Mouse (Mus musculus) stomach, embryonic 14.5 days (tissue): ENCODE measurements around the gene Trpm3. TPM values are rescaled to one million over a fixed set of nuclear protein-coding genes. Genes with fewer than 3 reads are reported as not detected.

Experiments
- ATAC-seq: fragments of 200-750 bp; cut with Nextera tagmentation; 2 replicates; pipeline ENCODE4 v1.8.0; 2017; ENCODE audit warnings: low read depth, moderate TSS enrichment; ENCODE audit not compliant: insufficient number of reproducible peaks, insufficient read depth, low FRiP score
- H3K27ac ChIP-seq: fragments of 300-500 bp; sonication (generic); 2 replicates; pipeline ENCODE4 v1.5.1; 2014; ENCODE audit warnings: mild to moderate bottlenecking, low read length, moderate library complexity, mixed read lengths
- H3K27me3 ChIP-seq: fragments of 300-500 bp; sonication (generic); 2 replicates; pipeline ENCODE4 v1.6.1; 2014; ENCODE audit warnings: low read length, control low read depth, mixed read lengths; ENCODE audit not compliant: control insufficient read depth, insufficient read depth
- H3K36me3 ChIP-seq: fragments of 300-500 bp; sonication (generic); 2 replicates; pipeline ENCODE4 v1.6.1; 2014; ENCODE audit warnings: mild to moderate bottlenecking, control low read depth, low read length, moderate library complexity, mixed read lengths; ENCODE audit not compliant: control insufficient read depth, insufficient read depth
- H3K4me1 ChIP-seq: fragments of 300-500 bp; sonication (generic); 2 replicates; pipeline ENCODE4 v1.6.1; 2014; ENCODE audit warnings: low read length, control low read depth, mixed read lengths; ENCODE audit not compliant: control insufficient read depth, insufficient read depth
- H3K4me2 ChIP-seq: fragments of 300-500 bp; sonication (generic); replicated peaks from 2 replicates; pipeline ENCODE4 v1.6.1; 2014; ENCODE audit warnings: low read depth, low read length, control low read depth
- H3K4me3 ChIP-seq: fragments of 300-500 bp; sonication (generic); 2 replicates; pipeline ENCODE4 v1.5.1; 2014; ENCODE audit warnings: low read depth, low read length, control low read depth
- H3K9ac ChIP-seq: fragments of 300-500 bp; sonication (generic); replicated peaks from 2 replicates; pipeline ENCODE4 v1.6.1; 2014; ENCODE audit warnings: low read depth, mild to moderate bottlenecking, control low read depth, low read length, moderate library complexity, mixed read lengths
- H3K9me3 ChIP-seq: fragments of 300-500 bp; sonication (generic); 2 replicates; pipeline ENCODE4 v1.6.1; 2016; ENCODE audit warnings: low read depth, low read length, control low read depth; ENCODE audit not compliant: control insufficient read depth
- WGBS: fragments of 180-500 bp; shearing (Covaris S2); extraction: QIAGEN DNeasy Blood & Tissue Kit; methylation state at CpG from one replicate; pipeline ENCODE4 v1.1.7; 2014; 5-methylcytosine and 5-hydroxymethylcytosine counted together
- polyA plus RNA-seq: library from polyadenylated mRNA; unstranded; fragments of >200 nt; fragmentation: Nextera tagmentation; extraction: Ambion mirVana; gene quantifications from 2 replicates; pipeline ENCODE4 v1.2.1, GENCODE M21; 2014

The Trpm3 gene
- polyA plus RNA-seq, 1 experiment from 2014 or later, result 0.97 TPM

GRCm38 (mm10) chr19:22692956-22693355, 554.1 kb downstream of the Trpm3 start:
- ATAC-seq, result no peak
- Histone ChIP-seq H3K9me3 (no peaks in the 10 kb centered on the region), H3K36me3 (no peaks in the 10 kb centered on the region), H3K4me3 (no peak overlapping the region), H3K4me1 (no peaks in the 10 kb centered on the region), H3K27ac (no peak overlapping the region), H3K4me2 (no peak overlapping the region), H3K27me3 (no peaks in the 10 kb centered on the region), H3K9ac (no peak overlapping the region)
- 49% methylated on average over 5 of the region's 5 CpGs for WGBS

GRCm38 (mm10) chr19:22695423-22695822, 556.6 kb downstream of the Trpm3 start:
- no peak overlapping the region for H3K9ac ChIP-seq
- no peaks in the 10 kb centered on the region for H3K36me3 ChIP-seq
- no peak overlapping the region for H3K27ac ChIP-seq
- H3K4me2 ChIP-seq, result no peak overlapping the region
- no peaks in the 10 kb centered on the region for H3K9me3 ChIP-seq
- WGBS, result 22% methylated on average over 2 of the region's 2 CpGs
- H3K4me1 ChIP-seq, result no peaks in the 10 kb centered on the region
- no peak overlapping the region for H3K4me3 ChIP-seq
- no peak for ATAC-seq
- no peaks in the 10 kb centered on the region for H3K27me3 ChIP-seq

GRCm38 (mm10) chr19:22698737-22699136, 559.9 kb downstream of the Trpm3 start:
- Histone ChIP-seq H3K27me3 (no peaks in the 10 kb centered on the region), H3K9ac (no peak overlapping the region), H3K4me3 (no peak overlapping the region), H3K27ac (no peak overlapping the region), H3K4me1 (no peaks in the 10 kb centered on the region), H3K4me2 (no peak overlapping the region), H3K9me3 (no peaks in the 10 kb centered on the region), H3K36me3 (no peaks in the 10 kb centered on the region)
- ATAC-seq, result no peak
- 92% methylated on average over 4 of the region's 4 CpGs for WGBS

GRCm38 (mm10) chr19:22700871-22701651, 562.2 kb downstream of the Trpm3 start:
- Histone ChIP-seq H3K9me3 (no peaks in the 10 kb centered on the region), H3K4me2 (no peak overlapping the region), H3K9ac (no peak overlapping the region), H3K27me3 (no peaks in the 10 kb centered on the region), H3K4me3 (no peak overlapping the region), H3K27ac (no peak overlapping the region), H3K4me1 (no peaks in the 10 kb centered on the region), H3K36me3 (no peaks in the 10 kb centered on the region)
- no peak for ATAC-seq
- 51% methylated on average over 5 of the region's 5 CpGs for WGBS

GRCm38 (mm10) chr19:22703876-22704275, 565.0 kb downstream of the Trpm3 start:
- Histone ChIP-seq H3K27ac (no peak overlapping the region), H3K4me2 (no peak overlapping the region), H3K4me1 (no peaks in the 10 kb centered on the region), H3K9me3 (no peaks in the 10 kb centered on the region), H3K9ac (no peak overlapping the region), H3K4me3 (no peak overlapping the region), H3K27me3 (no peaks in the 10 kb centered on the region), H3K36me3 (no peaks in the 10 kb centered on the region)
- 76% methylated on average over 6 of the region's 6 CpGs for WGBS
- no peak for ATAC-seq

- Histone ChIP-seq H3K4me3 (no peak overlapping the region), H3K36me3 (no peaks in the 10 kb centered on the region), H3K9ac (no peak overlapping the region), H3K27me3 (no peaks in the 10 kb centered on the region), H3K27ac (no peak overlapping the region), H3K9me3 (no peaks in the 10 kb centered on the region), H3K4me2 (no peak overlapping the region), H3K4me1 (no peaks in the 10 kb centered on the region)
- ATAC-seq, result no peak
Measured at GRCm38 (mm10) chr19:22705414-22705813, 566.6 kb downstream of the Trpm3 start.

GRCm38 (mm10) chr19:22719027-22719426, 580.2 kb downstream of the Trpm3 start:
- Histone ChIP-seq H3K36me3 (no peaks in the 10 kb centered on the region), H3K9me3 (no peaks in the 10 kb centered on the region), H3K9ac (no peak overlapping the region), H3K4me1 (no peaks in the 10 kb centered on the region), H3K27me3 (no peaks in the 10 kb centered on the region), H3K27ac (no peak overlapping the region), H3K4me3 (no peak overlapping the region), H3K4me2 (no peak overlapping the region)
- no peak for ATAC-seq
- WGBS, result 65% methylated on average over 2 of the region's 2 CpGs

GRCm38 (mm10) chr19:22729846-22730245, 591.0 kb downstream of the Trpm3 start:
- Histone ChIP-seq H3K9ac (no peak overlapping the region), H3K4me1 (no peaks in the 10 kb centered on the region), H3K4me3 (no peak overlapping the region), H3K9me3 (no peaks in the 10 kb centered on the region), H3K27me3 (no peaks in the 10 kb centered on the region), H3K4me2 (no peak overlapping the region), H3K36me3 (no peaks in the 10 kb centered on the region), H3K27ac (no peak overlapping the region)
- 83% methylated on average over 2 of the region's 2 CpGs for WGBS
- ATAC-seq, result no peak

- Histone ChIP-seq H3K9ac (no peak overlapping the region), H3K27ac (no peak overlapping the region), H3K4me3 (no peak overlapping the region), H3K4me2 (no peak overlapping the region), H3K4me1 (no peaks in the 10 kb centered on the region), H3K9me3 (no peaks in the 10 kb centered on the region), H3K27me3 (no peaks in the 10 kb centered on the region), H3K36me3 (no peaks in the 10 kb centered on the region)
- no peak for ATAC-seq
Measured at GRCm38 (mm10) chr19:22730971-22731370, 592.1 kb downstream of the Trpm3 start.
